Mouse (Mus musculus) kidney, embryonic 14.5 days (tissue): ENCODE data around the gene Iyd. TPM values are rescaled to one million over a fixed set of nuclear protein-coding genes. Genes with fewer than 3 reads are reported as not detected.
"Not testable (repeated sequence)": the region's sequence is repeated elsewhere in the genome, so short reads cannot be mapped to it uniquely, and the experiment has no call there.

ENCODE experiments used
- ATAC-seq: fragments of 200-750 bp; cut with Nextera tagmentation; 2 replicates; pipeline ENCODE4 v1.8.0; 2017; ENCODE audit warnings: moderate number of reproducible peaks, mild to moderate bottlenecking, moderate TSS enrichment, moderate library complexity; ENCODE audit not compliant: low FRiP score, low TSS enrichment
- H3K27ac ChIP-seq: fragments of 300-500 bp; sonication (generic); 2 replicates; pipeline ENCODE4 v1.5.1; 2014; ENCODE audit warnings: low read depth, mild to moderate bottlenecking, low read length, moderate library complexity, mixed read lengths
- H3K27me3 ChIP-seq: fragments of 300-500 bp; sonication (generic); 2 replicates; pipeline ENCODE4 v1.6.1; 2014; ENCODE audit warnings: mild to moderate bottlenecking, low read length; ENCODE audit not compliant: control insufficient read depth, insufficient read depth
- H3K36me3 ChIP-seq: fragments of 300-500 bp; sonication (generic); 2 replicates; pipeline ENCODE4 v1.6.1; 2014; ENCODE audit warnings: low read length, mixed read lengths; ENCODE audit not compliant: control insufficient read depth, insufficient read depth
- H3K4me1 ChIP-seq: fragments of 300-500 bp; sonication (generic); 2 replicates; pipeline ENCODE4 v1.6.1; 2014; ENCODE audit warnings: low read length, mixed read lengths; ENCODE audit not compliant: control insufficient read depth, insufficient read depth
- H3K4me2 ChIP-seq: fragments of 300-500 bp; sonication (generic); replicated peaks from 2 replicates; pipeline ENCODE4 v1.6.1; 2014; ENCODE audit warnings: low read depth, mild to moderate bottlenecking, low read length
- H3K4me3 ChIP-seq: fragments of 300-500 bp; sonication (generic); 2 replicates; pipeline ENCODE4 v1.5.1; 2014; ENCODE audit warnings: mild to moderate bottlenecking, low read length
- H3K9ac ChIP-seq: fragments of 300-500 bp; sonication (generic); 2 replicates; pipeline ENCODE4 v1.6.1; 2014; ENCODE audit warnings: low read depth, mild to moderate bottlenecking, low read length, moderate library complexity
- H3K9me3 ChIP-seq: fragments of 300-500 bp; sonication (generic); 2 replicates; pipeline ENCODE4 v1.6.1; 2016; ENCODE audit warnings: low read length; ENCODE audit not compliant: control insufficient read depth
- WGBS: fragments of 180-500 bp; shearing (Covaris S2); extraction: QIAGEN DNeasy Blood & Tissue Kit; methylation state at CpG from one replicate; pipeline ENCODE4 v1.1.7; 2014; 5-methylcytosine and 5-hydroxymethylcytosine counted together
- polyA plus RNA-seq: library from polyadenylated mRNA; unstranded; fragments of >200 nt; fragmentation: Nextera tagmentation; extraction: Ambion mirVana; gene quantifications from 2 replicates; pipeline ENCODE4 v1.2.1, GENCODE M21; 2014

The Iyd gene
- 1.8 and 3.5 TPM in 2 replicates for polyA plus RNA-seq

- no peaks in the 10 kb centered on the region for H3K36me3 ChIP-seq
- no peaks in the 10 kb centered on the region for H3K9me3 ChIP-seq
- H3K4me1 ChIP-seq: no peaks in the 10 kb centered on the region
- no peak within 1 kb of the TSS for H3K4me3 ChIP-seq
- no peak within 1 kb of the TSS for H3K4me2 ChIP-seq
- WGBS: 78% methylated on average over 16 of the region's 16 CpGs
- H3K27ac ChIP-seq: no peak within 1 kb of the TSS
- H3K27me3 ChIP-seq: no peaks in the 10 kb centered on the region
- no peak for ATAC-seq
- no peak within 1 kb of the TSS for H3K9ac ChIP-seq
These were observed at the start of gene Iyd for GRCm38 (mm10) chr10:3540003-3540827. Gene Iyd, plus strand, starts transcription at chr10:3540240.

GRCm38 (mm10) chr10:3496791-3497190, 43.2 kb upstream of the Iyd start:
- no peak for ATAC-seq
- Histone ChIP-seq H3K4me1 (no peaks in the 10 kb centered on the region), H3K9ac (no peak overlapping the region), H3K27ac (no peak overlapping the region), H3K4me3 (no peak overlapping the region), H3K36me3 (no peaks in the 10 kb centered on the region), H3K4me2 (no peak overlapping the region), H3K27me3 (no peaks in the 10 kb centered on the region), H3K9me3 (no peaks in the 10 kb centered on the region)
- WGBS: 79% methylated on average over 2 of the region's 2 CpGs

- not testable (repeated sequence) for H3K9ac ChIP-seq, ATAC-seq, H3K4me2 ChIP-seq, H3K4me3 ChIP-seq, H3K36me3 ChIP-seq, H3K27ac ChIP-seq, H3K9me3 ChIP-seq, H3K4me1 ChIP-seq, H3K27me3 ChIP-seq
- 72% methylated on average over 6 of the region's 6 CpGs for WGBS
These were observed 39.2 kb upstream of the Iyd start for GRCm38 (mm10) chr10:3500846-3501245.

- Histone ChIP-seq H3K4me1 (peaks cover 2% of the 10 kb centered on the region; the same call in 1 of the 2 replicates), H3K4me2 (no peak overlapping the region), H3K36me3 (no peaks in the 10 kb centered on the region), H3K27me3 (no peaks in the 10 kb centered on the region), H3K27ac (no peak overlapping the region), H3K9me3 (no peaks in the 10 kb centered on the region), H3K4me3 (no peak overlapping the region), H3K9ac (no peak overlapping the region)
- peak; percentile 40; the same call in 1 of the 2 replicates for ATAC-seq
- WGBS: 60% methylated on average over 8 of the region's 8 CpGs
These were observed 32.4 kb upstream of the Iyd start for GRCm38 (mm10) chr10:3507484-3508221.

GRCm38 (mm10) chr10:3508222-3508588, 31.8 kb upstream of the Iyd start:
- H3K27me3 ChIP-seq: no peaks in the 10 kb centered on the region
- no peaks in the 10 kb centered on the region for H3K36me3 ChIP-seq
- H3K4me2 ChIP-seq: no peak overlapping the region
- H3K27ac ChIP-seq: no peak overlapping the region
- WGBS: 61% methylated on average over 2 of the region's 2 CpGs
- peaks cover 2% of the 10 kb centered on the region; the same call in 1 of the 2 replicates for H3K4me1 ChIP-seq
- no peak for ATAC-seq
- no peak overlapping the region for H3K4me3 ChIP-seq
- no peak overlapping the region for H3K9ac ChIP-seq
- no peaks in the 10 kb centered on the region for H3K9me3 ChIP-seq

- peaks cover 2% of the 10 kb centered on the region; the same call in 1 of the 2 replicates for H3K4me1 ChIP-seq
- H3K27ac ChIP-seq: no peak overlapping the region
- no peaks in the 10 kb centered on the region for H3K9me3 ChIP-seq
- no peak overlapping the region for H3K4me2 ChIP-seq
- no peaks in the 10 kb centered on the region for H3K36me3 ChIP-seq
- H3K27me3 ChIP-seq: no peaks in the 10 kb centered on the region
- no peak overlapping the region for H3K9ac ChIP-seq
- peak; percentile 36; the same call in 1 of the 2 replicates for ATAC-seq
- no peak overlapping the region for H3K4me3 ChIP-seq
- 36% methylated on average over 2 of the region's 2 CpGs for WGBS
These were observed 31.3 kb upstream of the Iyd start for GRCm38 (mm10) chr10:3508746-3509145.

- no peak overlapping the region for H3K27ac ChIP-seq
- H3K9ac ChIP-seq: no peak overlapping the region
- H3K4me1 ChIP-seq: peaks cover 2% of the 10 kb centered on the region; the same call in 1 of the 2 replicates
- ATAC-seq: no peak
- H3K9me3 ChIP-seq: no peaks in the 10 kb centered on the region
- no peaks in the 10 kb centered on the region for H3K27me3 ChIP-seq
- H3K36me3 ChIP-seq: no peaks in the 10 kb centered on the region
- 78% methylated on average over 7 of the region's 7 CpGs for WGBS
- no peak overlapping the region for H3K4me2 ChIP-seq
- no peak overlapping the region for H3K4me3 ChIP-seq
These were observed 30.3 kb upstream of the Iyd start for GRCm38 (mm10) chr10:3509663-3510277.

- H3K4me2 ChIP-seq: no peak overlapping the region
- no peaks in the 10 kb centered on the region for H3K9me3 ChIP-seq
- no peak overlapping the region for H3K4me3 ChIP-seq
- H3K36me3 ChIP-seq: no peaks in the 10 kb centered on the region
- no peak overlapping the region for H3K27ac ChIP-seq
- H3K9ac ChIP-seq: no peak overlapping the region
- 69% methylated on average over 3 of the region's 3 CpGs for WGBS
- H3K27me3 ChIP-seq: no peaks in the 10 kb centered on the region
- peaks cover 2% of the 10 kb centered on the region; the same call in 1 of the 2 replicates for H3K4me1 ChIP-seq
- ATAC-seq: no peak
These were observed 29.6 kb upstream of the Iyd start for GRCm38 (mm10) chr10:3510486-3510885.
